ENCODE assay signal across 7 mouse cellular contexts in genomic region chr1:84838156-84838555, GRCm38 (mm10). TPM values are rescaled to one million over a fixed set of nuclear protein-coding genes. Genes with fewer than 3 reads are reported as not detected.
A peak's percentile ranks its signal among the peaks of the same experiment; 100 is the strongest.
DNase-seq lines count a peak whose midpoint lies in the region; ATAC-seq and TF ChIP-seq lines count a peak whose summit lies in the region.

No protein-coding gene starts in this region.

- peak; percentile 19 for ATAC-seq in hindbrain, embryonic 16.5 days
- ATAC-seq in midbrain, embryonic 15.5 days (replicated peaks), result peak; percentile 27

- DNase-seq in lung, adult 2 months, result no peak
- DNase-seq in lung, postnatal 4 days, result no peak
- peak; percentile 9 for DNase-seq in embryo, embryonic 11.5 days (ENCODE audit: low read depth, low spot score)
- DNase-seq in right cerebral cortex, postnatal 36 days (ENCODE audit: low spot score in 2 of 2), result no peak
- no peak for DNase-seq in thymus, postnatal 25 days

- no peaks in the 10 kb centered on the region for H3K27me3 ChIP-seq in hindbrain, embryonic 16.5 days (replicated peaks; ENCODE audit: control insufficient read depth, insufficient read depth, low read length)
- H3K27me3 ChIP-seq in midbrain, embryonic 15.5 days (replicated peaks), result no peaks in the 10 kb centered on the region

- peak overlapping the region; percentile 96 for H3K9ac ChIP-seq in hindbrain, embryonic 16.5 days (ENCODE audit: low read depth, low read length)
- peak overlapping the region; percentile 95 for H3K9ac ChIP-seq in midbrain, embryonic 15.5 days

- TF ChIP-seq POLR2A in lung, adult 2 months (IDR thresholded peaks at IDR 0.05; ENCODE audit: borderline replicate concordance, extremely low read depth, low read depth, low read length), result no peak

- no peaks in the 10 kb centered on the region for H3K9me3 ChIP-seq in hindbrain, embryonic 16.5 days (ENCODE audit: control insufficient read depth, low read length)
- H3K9me3 ChIP-seq in midbrain, embryonic 15.5 days, result no peaks in the 10 kb centered on the region

- no peak for TF ChIP-seq CTCF in lung, adult 2 months (IDR thresholded peaks at IDR 0.05; ENCODE audit: insufficient read depth, low read length)

- H3K4me3 ChIP-seq in lung, adult 2 months (replicated peaks; ENCODE audit: extremely low read depth, low read depth, low read length), result peak overlapping the region; percentile 75
- H3K4me3 ChIP-seq in hindbrain, embryonic 16.5 days (ENCODE audit: low read length), result peak overlapping the region; percentile 71
- peak overlapping the region; percentile 96 for H3K4me3 ChIP-seq in midbrain, embryonic 15.5 days

- under 1% methylated on average over 22 of the region's 22 CpGs for WGBS in lung, adult 2 months
- under 1% methylated on average over 22 of the region's 22 CpGs for WGBS in hindbrain, embryonic 16.5 days
- under 1% methylated on average over 22 of the region's 22 CpGs for WGBS in midbrain, embryonic 15.5 days

- peak overlapping the region; percentile 97 for H3K27ac ChIP-seq in hindbrain, embryonic 16.5 days (ENCODE audit: low read depth, low read length)
- peak overlapping the region; percentile 99 for H3K27ac ChIP-seq in midbrain, embryonic 15.5 days

- H3K4me1 ChIP-seq in lung, adult 2 months (ENCODE audit: control insufficient read depth, insufficient read depth, low read length), result no peaks in the 10 kb centered on the region; the same call in 1 of the 2 replicates
- peaks cover 14% of the 10 kb centered on the region for H3K4me1 ChIP-seq in hindbrain, embryonic 16.5 days (ENCODE audit: control insufficient read depth, insufficient read depth, low read depth, low read length)
- peaks cover 32% of the 10 kb centered on the region for H3K4me1 ChIP-seq in midbrain, embryonic 15.5 days

- H3K4me2 ChIP-seq in hindbrain, embryonic 16.5 days (ENCODE audit: low read length), result peak overlapping the region; percentile 62
- H3K4me2 ChIP-seq in midbrain, embryonic 15.5 days, result peak overlapping the region; percentile 65

- peaks cover under 1% of the 10 kb centered on the region; the same call in 1 of the 2 replicates for H3K36me3 ChIP-seq in hindbrain, embryonic 16.5 days (ENCODE audit: control insufficient read depth, insufficient read depth, low read length)
- H3K36me3 ChIP-seq in midbrain, embryonic 15.5 days (replicated peaks), result no peaks in the 10 kb centered on the region

RNA-seq across cellular contexts. Expression of gene Fbxo36, which starts 1.5 kb away (rescaled TPM):
- polyA plus RNA-seq in lung, adult 2 months (2012; rRNA removed), result 7.7 and 7.9 TPM in 2 replicates
- polyA plus RNA-seq in hindbrain, embryonic 16.5 days (2015; fragmentation: Nextera tagmentation; extraction: Ambion mirVana), result 6.1 and 7.6 TPM in 2 replicates
- 5.1 and 6.0 TPM in 2 replicates for polyA plus RNA-seq in midbrain, embryonic 15.5 days (2015; fragmentation: Nextera tagmentation; extraction: Ambion mirVana)

RNA-seq across cellular contexts. Expression of gene Trip12, which starts 2.2 kb away (rescaled TPM):
- 15.1 and 31.0 TPM in 2 replicates for polyA plus RNA-seq in lung, adult 2 months (2012; rRNA removed)
- 37.6 and 44.9 TPM in 2 replicates for polyA plus RNA-seq in hindbrain, embryonic 16.5 days (2015; fragmentation: Nextera tagmentation; extraction: Ambion mirVana)
- polyA plus RNA-seq in midbrain, embryonic 15.5 days (2015; fragmentation: Nextera tagmentation; extraction: Ambion mirVana), result 53.1 and 53.2 TPM in 2 replicates
